Mouse (Mus musculus) forebrain, embryonic 16.5 days (tissue): ENCODE measurements around the gene Tigd2. TPM values are rescaled to one million over a fixed set of nuclear protein-coding genes. Genes with fewer than 3 reads are reported as not detected.

ENCODE experiments used
- ATAC-seq: fragments of 200-750 bp; cut with Nextera tagmentation; 2 replicates; pipeline ENCODE4 v1.8.0; 2017; ENCODE audit warnings: mild to moderate bottlenecking, moderate library complexity
- H3K27ac ChIP-seq: fragments of 300-500 bp; sonication (generic); 2 replicates; pipeline ENCODE4 v1.5.1; 2014; ENCODE audit warnings: low read length, control low read depth
- H3K27me3 ChIP-seq: fragments of 300-500 bp; sonication (generic); replicated peaks from 2 replicates; pipeline ENCODE4 v1.6.1; 2014; ENCODE audit warnings: low read length; ENCODE audit not compliant: control insufficient read depth, insufficient read depth
- H3K36me3 ChIP-seq: fragments of 300-500 bp; sonication (generic); 2 replicates; pipeline ENCODE4 v1.6.1; 2014; ENCODE audit not compliant: control insufficient read depth, insufficient read depth
- H3K4me1 ChIP-seq: fragments of 300-500 bp; sonication (generic); replicated peaks from 2 replicates; pipeline ENCODE4 v1.6.1; 2014; ENCODE audit warnings: low read length; ENCODE audit not compliant: control insufficient read depth, insufficient read depth
- H3K4me2 ChIP-seq: fragments of 300-500 bp; sonication (generic); 2 replicates; pipeline ENCODE4 v1.6.1; 2014; ENCODE audit warnings: mild to moderate bottlenecking, low read length, control low read depth
- H3K4me3 ChIP-seq: fragments of 300-500 bp; sonication (generic); replicated peaks from 2 replicates; pipeline ENCODE4 v1.5.1; 2014; ENCODE audit warnings: mild to moderate bottlenecking, low read length, control low read depth
- H3K9ac ChIP-seq: fragments of 300-500 bp; sonication (generic); replicated peaks from 2 replicates; pipeline ENCODE4 v1.6.1; 2014; ENCODE audit warnings: low read depth, low read length, control low read depth
- H3K9me3 ChIP-seq: fragments of 300-500 bp; sonication (generic); 2 replicates; pipeline ENCODE4 v1.6.1; 2016; ENCODE audit warnings: low read length; ENCODE audit not compliant: control insufficient read depth
- WGBS: fragments of 180-500 bp; shearing (Covaris S2); extraction: QIAGEN DNeasy Blood & Tissue Kit; methylation state at CpG from one replicate; pipeline ENCODE4 v1.1.7; 2014; 5-methylcytosine and 5-hydroxymethylcytosine counted together
- polyA plus RNA-seq: library from polyadenylated mRNA; unstranded; fragments of >200 nt; fragmentation: Nextera tagmentation; extraction: Ambion mirVana; gene quantifications from 2 replicates; pipeline ENCODE4 v1.2.1, GENCODE M21; 2015

The Tigd2 gene
- polyA plus RNA-seq, 1 experiment from 2014 or later: 8.1 TPM

DNA sequence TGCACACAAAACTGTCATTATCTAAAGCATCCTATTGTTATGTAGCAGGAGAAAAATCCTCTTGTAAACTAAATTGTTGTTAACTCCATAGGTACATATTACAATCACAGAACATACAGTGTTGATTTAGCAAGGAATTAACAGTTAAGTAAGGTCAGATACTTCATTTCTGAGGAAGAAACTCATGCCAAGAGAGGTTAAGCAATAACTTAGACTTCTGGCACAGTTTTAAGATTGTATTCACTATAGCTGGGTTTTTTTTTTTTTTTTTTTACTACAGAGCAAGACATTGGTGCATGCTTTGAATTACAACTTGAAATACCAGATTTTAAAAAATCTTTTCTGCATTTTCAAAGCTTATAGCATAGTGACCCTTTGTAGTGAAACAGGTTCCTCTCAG is 24.5 kb downstream of the Tigd2 start:
- no peaks in the 10 kb centered on the region for H3K36me3 ChIP-seq
- H3K27ac ChIP-seq: no peak overlapping the region
- no peaks in the 10 kb centered on the region for H3K9me3 ChIP-seq
- no peak for ATAC-seq
- H3K9ac ChIP-seq: no peak overlapping the region
- no peak overlapping the region for H3K4me3 ChIP-seq
- no peak overlapping the region for H3K4me2 ChIP-seq
- no peaks in the 10 kb centered on the region for H3K4me1 ChIP-seq
- no peaks in the 10 kb centered on the region for H3K27me3 ChIP-seq

DNA sequence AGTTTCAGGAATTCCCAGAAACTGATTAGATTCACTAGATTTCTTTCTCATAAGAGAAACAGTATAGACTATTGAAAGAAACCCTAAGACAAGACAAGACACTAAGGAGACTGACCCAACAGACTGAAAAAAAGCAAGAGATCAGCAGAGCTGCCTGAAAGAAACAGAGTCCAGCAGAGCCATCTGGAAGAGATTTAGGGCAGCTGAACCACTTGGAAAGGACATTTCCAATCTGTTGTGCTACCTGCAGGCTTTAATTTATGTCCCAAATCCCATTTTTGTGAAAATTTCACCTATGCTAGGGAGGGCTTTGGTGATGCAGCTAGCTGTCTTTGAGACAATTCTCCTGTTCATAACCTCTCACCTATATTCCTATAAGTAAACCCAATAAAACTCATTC is 25.0 kb downstream of the Tigd2 start:
- Histone ChIP-seq H3K36me3 (no peaks in the 10 kb centered on the region), H3K27ac (no peak overlapping the region), H3K4me1 (no peaks in the 10 kb centered on the region), H3K27me3 (no peaks in the 10 kb centered on the region), H3K9ac (no peak overlapping the region), H3K9me3 (no peaks in the 10 kb centered on the region), H3K4me2 (no peak overlapping the region), H3K4me3 (no peak overlapping the region)
- ATAC-seq: no peak

DNA sequence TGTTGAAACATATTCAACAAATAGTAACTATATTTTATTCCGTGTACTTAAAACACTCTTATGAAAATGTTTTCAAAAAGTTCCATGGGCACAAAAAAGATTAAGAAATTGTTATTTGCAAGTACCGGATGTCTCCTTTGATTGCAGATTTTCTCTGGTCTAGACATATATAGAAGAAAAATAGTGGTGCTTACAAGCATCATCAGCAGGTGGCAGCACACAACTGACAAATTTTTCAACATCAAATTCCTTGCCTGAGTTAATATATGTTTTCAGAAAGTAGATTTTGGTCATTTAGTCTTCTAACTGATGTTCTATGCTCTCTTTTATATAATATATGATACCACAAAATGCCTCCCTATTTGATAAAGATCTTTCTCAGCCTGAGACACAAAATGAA is 41.0 kb downstream of the Tigd2 start:
- Histone ChIP-seq H3K4me2 (no peak overlapping the region), H3K9ac (no peak overlapping the region), H3K4me3 (no peak overlapping the region), H3K9me3 (no peaks in the 10 kb centered on the region), H3K4me1 (no peaks in the 10 kb centered on the region), H3K36me3 (no peaks in the 10 kb centered on the region), H3K27me3 (no peaks in the 10 kb centered on the region), H3K27ac (no peak overlapping the region)
- no peak for ATAC-seq
- WGBS: 41% methylated on average over 2 of the region's 2 CpGs

DNA sequence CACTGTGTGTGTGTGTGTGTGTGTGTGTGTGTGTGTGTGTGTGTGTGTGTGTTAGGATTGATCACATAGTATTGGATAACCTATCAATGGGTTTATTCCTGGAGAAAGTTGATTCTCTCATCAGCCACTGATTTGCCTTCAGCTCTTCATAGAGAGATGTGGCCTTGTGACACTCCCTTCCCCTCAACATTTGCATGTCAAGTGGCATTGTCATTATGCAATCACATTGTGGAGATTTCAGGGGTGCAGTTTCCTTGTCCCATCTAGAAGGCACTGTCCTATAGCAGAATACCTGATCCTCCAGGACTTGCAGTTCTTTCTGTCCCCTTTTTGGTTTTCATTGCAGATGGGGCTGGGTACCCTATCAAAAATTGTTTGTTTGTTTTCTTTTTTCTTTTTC is 41.9 kb downstream of the Tigd2 start:
- no peaks in the 10 kb centered on the region for H3K4me1 ChIP-seq
- no peaks in the 10 kb centered on the region for H3K27me3 ChIP-seq
- no peak overlapping the region for H3K27ac ChIP-seq
- H3K36me3 ChIP-seq: no peaks in the 10 kb centered on the region
- H3K9me3 ChIP-seq: no peaks in the 10 kb centered on the region
- no peak overlapping the region for H3K4me3 ChIP-seq
- no peak for ATAC-seq
- no peak overlapping the region for H3K4me2 ChIP-seq
- no peak overlapping the region for H3K9ac ChIP-seq

DNA sequence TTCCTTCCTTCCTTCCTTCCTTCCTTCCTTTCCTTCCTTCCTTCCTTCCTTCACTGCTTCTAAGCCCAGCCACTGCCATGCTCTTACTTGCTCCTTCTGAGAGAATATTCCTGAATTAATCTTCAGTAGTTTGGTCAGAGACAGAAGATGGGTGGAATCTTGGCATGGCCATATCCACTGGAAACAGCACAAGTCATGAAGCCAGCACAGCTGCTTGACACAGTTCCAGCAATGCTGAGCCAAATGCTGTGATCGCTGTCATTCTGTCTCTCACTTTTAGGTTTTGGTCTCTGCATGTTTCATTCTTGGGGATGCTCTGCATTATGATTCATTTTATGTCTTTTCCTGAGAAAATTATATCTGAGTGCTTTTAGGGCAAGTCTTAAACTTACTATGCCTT is 47.2 kb downstream of the Tigd2 start:
- no peak overlapping the region for H3K9ac ChIP-seq
- no peak overlapping the region for H3K4me2 ChIP-seq
- ATAC-seq: no peak
- H3K36me3 ChIP-seq: no peaks in the 10 kb centered on the region
- no peak overlapping the region for H3K4me3 ChIP-seq
- H3K27ac ChIP-seq: no peak overlapping the region
- H3K9me3 ChIP-seq: no peaks in the 10 kb centered on the region
- WGBS: 77% methylated on average over 1 of the region's 1 CpGs
- H3K27me3 ChIP-seq: no peaks in the 10 kb centered on the region
- no peaks in the 10 kb centered on the region for H3K4me1 ChIP-seq

Other genes starting within 250 kb of the Tigd2 start
- gene Fam13a, start 184.3 kb upstream of the Tigd2 start, polyA plus RNA-seq: 10.4 and 10.6 TPM in 2 replicates
- 3.3 and 5.3 TPM in 2 replicates for gene Gprin3, start 217.4 kb downstream of the Tigd2 start, polyA plus RNA-seq